Mouse (Mus musculus): ENCODE results near the gene Dennd4b.
"Not testable (repeated sequence)": the region's sequence is repeated elsewhere in the genome, so short reads cannot be mapped to it uniquely, and the experiment has no call there.

Dennd4b gene

DNA sequence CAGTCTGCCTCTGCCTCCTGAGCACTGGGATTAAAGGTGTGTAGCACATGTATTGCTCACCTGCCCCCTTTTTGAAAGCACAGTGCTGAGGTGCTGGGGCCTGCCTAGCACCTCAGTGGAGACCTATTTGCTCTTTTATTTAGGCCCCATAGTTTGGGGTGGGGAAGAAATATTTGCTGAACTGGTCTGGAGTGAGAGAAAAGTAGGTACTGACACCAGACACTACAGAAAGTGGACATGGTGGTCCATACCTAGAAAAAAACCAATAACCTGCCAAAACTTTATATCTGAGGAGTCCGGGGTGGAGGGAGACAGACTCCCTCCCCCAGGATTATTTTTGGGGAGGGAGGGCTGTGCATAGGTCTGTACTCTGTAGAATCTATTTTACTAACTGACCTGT is 11.8 kb upstream of the Dennd4b start:
- not testable (repeated sequence) for DNase-seq (ENCODE audit: low read depth, low spot score)

GRCm38 (mm10) chr3:90253653-90254418 is 11.1 kb upstream of the Dennd4b start, which contains the start of gene Crtc2:
Gene Crtc2, plus strand, starts transcription at chr3:90254163.
- DNase-seq (ENCODE audit: low read depth, low spot score): peak; percentile 94

DNA sequence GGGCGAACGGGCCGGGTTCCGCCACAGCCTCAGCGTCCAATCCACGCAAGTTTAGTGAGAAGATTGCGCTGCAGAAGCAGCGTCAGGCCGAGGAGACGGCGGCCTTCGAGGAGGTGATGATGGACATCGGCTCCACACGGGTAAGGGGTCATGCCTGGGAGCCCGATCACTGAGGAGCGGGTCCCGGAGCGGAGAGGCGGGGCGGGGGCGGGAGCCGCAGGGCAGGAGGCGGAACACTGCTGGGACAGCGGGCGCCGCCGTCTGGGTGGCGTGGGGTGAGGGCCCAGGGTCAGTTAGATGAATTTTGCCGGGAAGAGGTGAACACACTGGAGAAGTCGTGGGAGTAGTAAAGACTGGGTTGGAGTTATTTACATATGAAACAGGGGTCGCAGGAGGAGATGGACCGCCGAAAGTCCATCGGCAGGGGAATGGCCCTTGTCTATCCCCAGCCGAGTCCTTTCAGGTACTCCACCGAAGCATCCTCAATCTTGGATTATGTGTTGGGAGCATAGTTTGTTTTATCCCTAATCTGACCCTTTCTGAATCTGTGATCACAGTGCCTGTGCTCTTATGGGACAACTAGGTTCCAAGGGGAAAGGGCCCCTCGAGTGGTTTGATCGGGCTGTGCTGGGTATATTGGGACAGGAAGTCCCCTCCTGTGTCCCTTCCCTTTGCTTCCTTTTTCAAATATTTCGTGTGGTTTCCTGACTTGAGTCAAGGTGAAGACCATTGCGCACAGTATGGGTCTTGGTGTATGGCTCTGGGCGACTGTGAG is 10.4 kb upstream of the Dennd4b start:
- peak; percentile 40 for DNase-seq (ENCODE audit: low read depth, low spot score)

GRCm38 (mm10) chr3:90255194-90255565 is 9.8 kb upstream of the Dennd4b start:
- no peak for DNase-seq (ENCODE audit: low read depth, low spot score)

GRCm38 (mm10) chr3:90255784-90256353 is 9.1 kb upstream of the Dennd4b start:
- DNase-seq (ENCODE audit: low read depth, low spot score): no peak

DNA sequence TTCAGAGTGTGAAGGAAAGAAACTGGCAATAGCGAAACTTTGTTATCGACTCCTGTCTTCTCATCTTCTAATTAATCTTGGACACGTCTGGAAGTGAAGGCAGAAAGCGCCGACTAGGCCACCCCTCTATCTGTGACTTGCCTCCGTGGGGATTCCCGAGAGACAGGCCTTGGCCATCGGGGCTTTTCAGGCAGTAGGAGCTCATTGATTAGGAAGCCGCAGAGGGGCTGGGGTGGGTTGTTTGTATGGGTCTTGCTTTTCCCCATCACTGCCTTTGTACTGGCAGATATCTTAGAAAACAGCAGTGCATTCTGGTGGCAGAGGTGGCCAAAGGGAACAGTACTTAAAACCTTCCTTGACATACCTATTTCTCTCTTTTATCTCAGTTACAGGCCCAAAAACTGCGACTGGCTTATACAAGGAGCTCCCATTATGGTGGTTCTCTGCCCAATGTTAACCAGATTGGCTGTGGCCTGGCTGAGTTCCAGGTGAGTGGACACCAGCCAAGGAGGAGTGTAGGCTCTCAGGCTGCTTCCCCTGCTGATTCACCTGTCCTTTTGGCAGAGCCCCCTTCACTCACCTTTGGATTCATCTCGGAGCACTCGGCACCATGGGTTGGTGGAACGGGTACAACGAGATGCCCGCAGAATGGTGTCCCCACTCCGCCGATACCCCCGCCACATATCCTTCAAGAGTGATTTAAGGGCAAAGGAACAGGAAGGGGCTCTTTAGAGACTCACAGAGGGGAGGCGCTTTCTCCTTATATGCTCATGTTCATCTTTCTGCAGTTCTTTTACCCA is 8.1 kb upstream of the Dennd4b start:
- DNase-seq (ENCODE audit: low read depth, low spot score): no peak

DNA sequence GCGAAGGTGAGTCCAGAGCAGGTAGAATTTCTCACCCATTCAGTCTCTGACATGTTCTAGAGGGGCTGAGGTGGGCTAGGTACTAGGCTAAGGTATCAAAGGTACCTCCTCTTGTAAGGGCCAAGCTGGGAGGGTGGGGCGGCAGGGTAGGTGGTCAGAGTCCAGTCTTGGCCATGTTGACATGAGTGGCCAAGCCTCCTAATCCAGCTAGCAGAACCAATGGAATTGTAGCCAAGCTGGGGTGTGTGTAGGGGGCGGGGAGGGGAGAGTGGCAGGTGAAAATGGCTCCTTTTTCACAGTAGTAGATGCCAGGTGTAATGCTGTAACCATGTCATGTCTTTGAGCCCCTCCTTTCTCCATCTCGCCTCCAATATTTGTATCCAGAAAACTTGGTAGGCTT is 6.5 kb upstream of the Dennd4b start:
- DNase-seq (ENCODE audit: low read depth, low spot score): no peak

- DNase-seq (ENCODE audit: low read depth, low spot score): no peak
Observed at GRCm38 (mm10) chr3:90263121-90263771, 1.7 kb upstream of the Dennd4b start.

- DNase-seq (ENCODE audit: low read depth, low spot score): no peak
Observed at GRCm38 (mm10) chr3:90264687-90265033, 325 bp upstream of the Dennd4b start.

- DNase-seq (ENCODE audit: low read depth, low spot score): peak; percentile 78
Observed at GRCm38 (mm10) chr3:90265932-90266741, 1.2 kb downstream of the Dennd4b start.

- DNase-seq (ENCODE audit: low read depth, low spot score): peak; percentile 48
Observed at GRCm38 (mm10) chr3:90266901-90267775, 2.2 kb downstream of the Dennd4b start.

- no peak for DNase-seq (ENCODE audit: low read depth, low spot score)
Observed at GRCm38 (mm10) chr3:90268190-90268589, 3.2 kb downstream of the Dennd4b start.

DNA sequence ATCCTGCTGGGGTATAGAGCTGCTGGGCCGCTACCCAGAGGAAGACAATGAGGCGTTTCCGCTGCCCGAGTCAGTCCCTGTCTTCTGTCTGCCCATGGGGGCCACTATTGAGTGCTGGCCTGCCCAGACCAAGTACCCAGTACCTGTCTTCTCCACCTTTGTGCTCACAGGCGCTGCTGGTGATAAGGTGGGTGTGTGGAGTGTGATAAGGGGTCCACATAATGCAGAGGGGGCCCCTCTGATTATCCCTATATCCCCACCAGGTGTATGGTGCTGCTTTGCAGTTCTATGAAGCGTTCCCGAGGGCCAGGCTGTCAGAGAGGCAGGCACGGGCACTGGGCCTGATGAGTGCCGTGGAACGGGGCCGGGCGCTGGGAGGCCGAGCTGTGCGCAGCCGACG is 4.0 kb downstream of the Dennd4b start:
- DNase-seq (ENCODE audit: low read depth, low spot score): no peak

DNA sequence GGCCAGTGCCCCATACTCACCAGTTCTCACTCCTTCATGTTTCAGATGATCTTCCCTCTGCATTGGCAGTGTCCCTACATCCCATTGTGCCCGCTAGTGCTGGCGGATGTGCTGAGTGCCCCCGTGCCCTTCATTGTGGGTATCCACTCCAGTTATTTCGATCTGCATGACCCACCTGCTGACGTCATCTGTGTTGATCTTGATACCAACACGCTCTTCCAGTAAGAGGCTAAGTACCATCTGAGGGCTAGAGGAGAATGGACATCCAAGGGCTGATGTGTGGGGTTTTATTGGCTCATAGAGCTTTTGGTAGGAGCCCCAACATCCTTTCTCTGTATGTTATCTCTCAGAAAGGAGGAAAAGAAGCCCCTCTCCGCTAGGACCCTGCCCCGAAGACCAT is 5.8 kb downstream of the Dennd4b start:
- DNase-seq (ENCODE audit: low read depth, low spot score): no peak

GRCm38 (mm10) chr3:90272170-90272569 is 7.2 kb downstream of the Dennd4b start:
- no peak for DNase-seq (ENCODE audit: low read depth, low spot score)

DNA sequence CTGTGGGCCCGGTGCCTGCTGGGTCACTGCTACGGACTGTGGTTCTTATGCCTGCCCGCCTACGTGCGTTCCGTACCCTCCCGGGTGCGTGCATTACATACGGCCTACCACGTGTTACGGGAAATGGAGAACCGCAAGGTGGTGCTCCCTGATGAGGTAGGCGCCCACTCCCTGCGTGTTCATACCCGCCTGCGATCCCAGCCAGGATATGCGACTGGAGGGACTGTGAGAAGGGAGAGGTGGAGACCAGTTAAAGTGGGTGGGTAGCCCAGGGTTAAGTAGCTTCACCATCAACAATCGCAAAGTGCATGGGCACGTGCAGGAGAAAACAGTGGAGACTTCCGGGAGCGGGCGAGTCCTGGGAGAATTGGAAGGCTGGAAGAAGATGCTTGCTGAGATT is 8.9 kb downstream of the Dennd4b start:
- no peak for DNase-seq (ENCODE audit: low read depth, low spot score)

- DNase-seq (ENCODE audit: low read depth, low spot score): no peak
Observed at GRCm38 (mm10) chr3:90275286-90275685, 10.3 kb downstream of the Dennd4b start.

DNA sequence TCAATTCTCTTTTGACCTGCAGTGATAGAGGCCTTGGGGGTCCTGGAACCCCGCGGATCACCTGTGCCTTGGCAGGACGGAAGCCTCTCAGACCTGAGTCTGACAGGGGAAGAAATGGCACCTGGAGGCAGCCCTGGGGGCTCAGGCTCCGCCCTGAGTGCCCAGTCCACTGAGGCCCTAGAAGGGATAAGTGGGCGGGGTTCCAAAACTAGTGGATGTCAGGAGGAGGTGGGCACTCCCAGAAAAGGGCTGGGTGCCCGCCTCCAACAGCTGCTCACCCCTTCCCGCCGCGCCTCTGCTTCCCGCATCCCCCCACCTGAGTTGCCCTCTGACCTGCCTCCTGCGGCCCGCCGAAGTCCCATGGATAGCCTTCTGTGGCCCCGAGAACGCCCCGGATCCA is 11.9 kb downstream of the Dennd4b start:
- DNase-seq (ENCODE audit: low read depth, low spot score): no peak

- no peak for DNase-seq (ENCODE audit: low read depth, low spot score)
Observed at GRCm38 (mm10) chr3:90277793-90278192, 12.8 kb downstream of the Dennd4b start.

DNA sequence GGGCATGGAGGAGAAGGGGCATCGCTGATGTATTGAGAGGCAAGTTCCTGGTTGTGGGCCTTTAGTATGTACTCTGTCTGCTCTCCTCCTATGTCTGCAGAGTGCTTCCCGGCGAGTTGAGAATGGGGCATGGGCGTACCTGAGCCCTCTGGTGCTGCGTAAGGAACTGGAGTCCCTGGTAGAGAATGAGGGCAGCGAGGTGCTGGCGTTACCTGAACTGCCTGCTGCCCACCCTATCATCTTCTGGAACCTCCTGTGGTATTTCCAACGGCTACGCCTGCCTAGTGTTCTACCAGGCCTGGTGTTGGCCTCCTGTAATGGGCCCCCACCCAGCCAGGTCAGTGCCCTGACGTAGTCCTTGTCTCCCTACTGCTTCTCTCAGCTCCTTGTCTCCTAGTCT is 13.2 kb downstream of the Dennd4b start:
- no peak for DNase-seq (ENCODE audit: low read depth, low spot score)
